Mouse (Mus musculus): Measurements from ENCODE around the gene Robo4.

The Robo4 gene

DNA sequence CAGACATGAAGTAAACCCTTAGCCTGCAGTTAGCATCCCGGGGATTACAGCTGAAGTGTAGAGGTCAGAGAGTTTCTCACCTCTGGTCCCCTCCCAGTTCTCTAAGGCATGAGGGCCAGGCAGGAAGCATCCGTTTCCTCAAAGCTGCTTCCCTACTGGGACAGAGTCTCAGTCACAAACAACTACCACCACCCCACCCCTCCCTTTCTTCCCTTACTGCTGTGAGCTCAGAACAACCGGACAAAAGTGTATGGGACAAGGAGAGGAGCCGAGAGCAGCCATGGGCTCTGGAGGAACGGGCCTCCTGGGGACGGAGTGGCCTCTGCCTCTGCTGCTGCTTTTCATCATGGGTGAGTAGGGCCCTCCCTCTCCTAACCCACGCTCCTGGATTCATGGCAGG lies at the start of gene Robo4:
Gene Robo4, plus strand, starts transcription at position 96 of the 400 bp plus-strand sequence.
- DNase-seq, result no peak

DNA sequence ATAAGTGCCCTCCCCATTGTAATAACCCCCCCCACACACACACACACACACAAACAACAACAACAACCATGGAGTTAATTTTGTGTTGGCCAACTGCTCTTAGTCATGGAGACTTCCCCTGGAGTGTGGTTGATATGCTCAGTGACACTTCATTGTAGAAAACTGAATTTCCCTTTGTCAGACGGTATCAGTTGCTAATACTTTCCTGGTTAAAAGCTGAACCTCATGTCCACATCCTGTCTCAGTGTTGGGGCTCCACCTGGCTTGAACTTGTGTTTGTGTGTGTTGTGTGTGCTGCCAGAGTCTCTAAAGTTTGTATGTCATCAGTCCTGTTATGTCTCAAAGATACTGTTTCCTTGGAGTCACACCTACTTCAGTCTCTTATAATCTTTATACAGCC lies 47.2 kb upstream of the Robo4 start:
- DNase-seq, result no peak

DNA sequence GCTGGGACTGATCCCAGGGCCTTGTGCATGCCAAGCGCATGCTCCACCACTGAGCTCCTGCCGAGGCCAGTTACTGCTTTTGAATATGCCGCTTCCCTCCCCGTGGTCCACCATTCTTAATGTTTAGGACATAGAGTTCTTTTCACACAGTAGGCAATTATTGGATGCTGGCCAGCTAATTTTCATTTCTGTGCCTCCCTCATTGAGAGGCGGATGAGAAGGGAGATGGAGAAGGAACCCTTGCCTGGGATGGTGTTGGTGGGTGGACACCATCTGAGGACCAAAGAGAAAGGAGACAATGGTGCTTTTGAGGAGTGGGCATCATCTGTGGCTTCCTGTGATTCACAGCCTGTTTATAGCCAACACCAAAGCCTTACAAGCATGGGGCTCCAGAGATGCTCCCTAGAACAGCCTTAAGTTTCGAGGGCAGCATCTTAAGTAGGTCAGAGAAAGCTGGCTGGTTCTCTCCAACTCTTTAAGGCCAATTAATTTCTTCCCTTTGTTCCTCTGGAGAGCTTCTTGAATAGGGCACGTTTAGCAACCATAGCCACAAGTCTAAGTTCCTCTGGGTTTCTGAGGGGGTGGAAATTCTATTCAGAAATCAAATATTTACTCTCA lies 42.9 kb upstream of the Robo4 start:
- no peak for DNase-seq

DNA sequence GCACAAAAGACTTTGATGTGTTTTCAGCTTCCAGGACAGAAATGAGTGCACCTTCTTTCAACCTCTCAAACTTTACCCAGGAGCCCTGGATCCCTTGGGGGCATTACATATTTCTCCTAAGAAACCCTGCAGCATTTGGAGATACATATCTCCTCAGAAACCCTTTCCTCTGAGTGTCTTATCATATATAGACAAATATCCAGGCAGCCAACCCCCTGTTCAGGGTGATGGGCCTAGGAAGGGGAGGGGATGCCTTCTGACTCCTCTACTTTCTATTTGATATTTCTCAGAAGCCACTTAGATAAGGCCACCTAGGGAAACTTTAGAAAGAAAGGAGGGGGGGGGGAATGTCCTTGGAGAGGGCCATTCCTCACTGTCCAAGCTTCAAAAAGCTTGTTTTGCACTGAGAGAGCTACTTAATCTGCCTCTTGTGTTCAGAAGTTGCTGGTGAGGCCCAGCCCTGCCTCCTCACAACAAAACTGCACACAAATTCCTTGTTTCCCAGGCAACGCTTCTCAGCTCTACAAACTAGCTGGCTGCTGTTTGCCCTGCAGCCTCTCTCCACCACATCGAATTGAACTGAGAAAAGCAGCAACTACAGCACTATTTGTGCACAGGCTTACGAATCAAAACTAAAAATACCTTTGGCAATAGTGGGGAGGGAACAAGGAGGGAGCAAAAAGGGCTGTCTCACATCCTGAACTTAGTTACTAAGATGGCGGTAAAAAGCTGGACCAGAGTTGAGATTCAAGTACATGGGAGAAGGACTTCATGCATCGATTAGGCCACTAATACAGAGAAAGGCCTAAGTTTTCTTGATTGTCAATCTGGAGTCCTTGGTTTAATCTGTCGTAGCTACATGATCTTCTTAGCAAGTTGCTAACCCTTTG lies 42.1 kb upstream of the Robo4 start:
- DNase-seq, result no peak

DNA sequence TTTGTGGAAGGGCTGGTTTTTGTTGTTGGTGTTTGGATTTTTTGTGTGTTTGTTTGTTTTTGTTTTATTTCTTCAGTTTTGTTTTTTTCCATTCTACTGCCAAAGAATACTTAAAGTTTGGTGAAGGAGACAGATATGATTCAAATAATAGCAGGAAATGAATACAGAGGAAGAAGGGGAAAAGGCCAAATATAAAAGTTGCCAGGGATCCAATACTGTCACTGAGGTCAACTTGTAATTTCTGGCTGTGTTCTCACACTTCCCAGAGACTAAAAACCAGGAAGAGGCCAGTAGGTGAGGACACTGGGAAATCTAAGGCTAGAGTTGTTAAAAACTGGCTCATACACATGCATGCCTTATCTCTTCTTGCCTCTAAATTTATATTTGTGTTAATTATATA lies 39.6 kb upstream of the Robo4 start:
- DNase-seq, result no peak

DNA sequence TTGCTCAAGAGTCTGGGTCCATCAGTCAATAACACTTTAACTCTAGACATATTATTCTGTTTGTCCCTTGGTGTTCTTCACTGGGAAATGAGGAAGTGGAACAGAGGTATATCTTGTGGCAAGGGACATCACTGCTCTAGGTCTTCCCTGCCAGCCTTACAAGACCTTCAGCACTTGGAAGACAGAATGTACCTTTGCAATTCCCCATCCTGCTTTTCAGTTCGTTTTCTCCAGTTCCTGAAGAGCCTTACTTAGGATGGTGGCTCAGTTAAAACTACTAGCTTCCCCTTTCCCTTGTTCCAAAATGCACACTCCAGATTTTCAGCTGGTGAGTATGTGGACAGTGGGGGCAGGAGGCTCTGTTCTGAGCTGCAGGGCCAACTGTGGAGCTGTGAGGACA lies 38.8 kb upstream of the Robo4 start:
- no peak for DNase-seq

DNA sequence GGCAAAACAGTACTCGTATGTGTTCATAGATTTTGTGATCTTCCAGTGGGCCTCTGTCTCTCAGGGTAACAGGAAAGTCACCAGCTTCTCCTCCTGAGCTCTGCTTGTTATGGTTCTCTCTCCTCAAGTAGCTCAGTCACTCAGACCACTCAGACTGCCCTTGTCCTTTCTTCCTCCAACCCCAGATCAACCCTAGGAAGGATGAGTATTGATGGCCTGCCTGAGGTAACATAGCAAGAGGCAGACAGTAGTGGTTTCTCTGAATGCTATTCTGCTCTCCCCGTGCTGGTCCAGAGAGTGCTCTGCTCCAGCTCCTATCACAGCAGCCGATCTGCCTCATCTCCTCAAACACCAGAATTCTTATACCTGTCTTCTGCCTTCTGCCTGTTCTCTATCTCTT lies 38.1 kb upstream of the Robo4 start:
- no peak for DNase-seq

DNA sequence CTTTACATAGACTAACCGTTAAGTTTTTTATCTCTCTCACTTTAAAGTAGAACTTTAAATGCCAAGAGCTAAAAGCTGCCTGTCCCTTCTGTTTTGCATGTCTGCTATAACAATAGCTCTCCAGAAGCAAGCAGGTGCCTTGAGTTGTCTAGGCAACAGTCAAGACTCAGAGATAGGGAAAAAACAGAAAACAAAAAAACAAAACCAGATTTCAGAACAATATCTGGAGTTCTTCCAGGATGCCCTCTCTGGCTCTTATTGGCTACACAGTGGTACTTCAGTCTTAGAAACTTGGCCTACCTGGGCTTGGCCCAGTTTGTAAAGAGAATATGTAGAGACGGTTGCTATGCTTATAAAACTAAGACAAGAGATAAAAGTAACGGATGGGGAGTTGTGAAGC lies 37.3 kb upstream of the Robo4 start:
- no peak for DNase-seq

DNA sequence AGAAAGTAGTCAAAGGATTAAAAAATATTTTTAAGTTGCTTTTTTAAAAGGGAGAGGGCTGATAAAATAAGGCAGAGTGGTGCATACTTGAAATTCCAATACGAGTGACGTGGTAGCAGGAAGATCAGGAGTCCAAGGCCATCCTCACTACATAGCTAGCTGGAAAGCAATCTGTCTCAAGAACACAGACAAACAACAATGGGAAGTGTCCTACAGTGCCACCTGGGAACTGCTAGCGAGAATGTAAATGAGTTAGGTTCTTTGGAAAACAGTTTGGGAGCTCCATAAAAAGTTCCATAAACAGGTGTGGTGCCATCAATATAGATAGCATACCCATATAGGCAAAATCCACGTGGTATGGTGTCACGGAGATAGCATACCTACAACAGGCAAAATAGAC lies 36.0 kb upstream of the Robo4 start:
- no peak for DNase-seq

DNA sequence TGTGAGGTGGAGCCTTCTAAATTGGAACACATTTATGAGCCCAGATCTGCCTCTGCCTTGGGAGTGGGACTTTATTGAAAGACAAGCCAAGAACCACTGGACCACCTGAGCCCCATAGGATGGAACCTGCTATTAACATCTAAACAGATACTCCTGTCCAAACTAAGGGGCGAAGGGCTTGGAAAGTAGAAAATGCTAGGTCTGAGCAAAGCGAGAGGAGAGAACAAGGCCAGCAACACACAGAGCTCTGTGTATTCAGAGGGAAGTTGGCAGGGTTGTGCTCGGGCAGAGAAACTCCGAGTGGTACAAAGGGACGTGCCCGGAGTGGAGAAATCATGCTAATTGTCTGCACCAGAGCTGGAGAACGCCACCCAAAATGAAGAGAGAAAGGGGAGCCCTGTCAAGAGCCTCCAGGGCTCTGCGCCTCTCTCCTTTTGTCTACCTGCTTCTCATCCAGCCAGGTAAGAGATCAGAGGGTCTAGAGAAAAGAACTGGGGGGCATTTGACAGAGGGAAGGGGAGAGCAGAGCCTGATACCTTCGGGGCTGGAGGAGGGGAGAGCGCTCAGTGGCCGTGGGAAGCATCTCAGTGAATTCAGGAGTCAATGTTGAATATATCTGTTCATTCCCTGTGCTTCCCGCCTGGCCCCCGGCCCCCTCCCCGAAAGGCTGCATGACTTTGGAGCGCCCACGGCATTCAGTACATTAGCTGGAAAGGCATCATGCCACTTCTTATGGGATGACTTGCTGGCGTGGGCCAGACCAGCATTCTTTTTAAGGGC lies 34.2 kb upstream of the Robo4 start, which contains the start of gene Hepacam:
Gene Hepacam, plus strand, starts transcription at position 51 of the 780 bp plus-strand sequence.
- no peak for DNase-seq

DNA sequence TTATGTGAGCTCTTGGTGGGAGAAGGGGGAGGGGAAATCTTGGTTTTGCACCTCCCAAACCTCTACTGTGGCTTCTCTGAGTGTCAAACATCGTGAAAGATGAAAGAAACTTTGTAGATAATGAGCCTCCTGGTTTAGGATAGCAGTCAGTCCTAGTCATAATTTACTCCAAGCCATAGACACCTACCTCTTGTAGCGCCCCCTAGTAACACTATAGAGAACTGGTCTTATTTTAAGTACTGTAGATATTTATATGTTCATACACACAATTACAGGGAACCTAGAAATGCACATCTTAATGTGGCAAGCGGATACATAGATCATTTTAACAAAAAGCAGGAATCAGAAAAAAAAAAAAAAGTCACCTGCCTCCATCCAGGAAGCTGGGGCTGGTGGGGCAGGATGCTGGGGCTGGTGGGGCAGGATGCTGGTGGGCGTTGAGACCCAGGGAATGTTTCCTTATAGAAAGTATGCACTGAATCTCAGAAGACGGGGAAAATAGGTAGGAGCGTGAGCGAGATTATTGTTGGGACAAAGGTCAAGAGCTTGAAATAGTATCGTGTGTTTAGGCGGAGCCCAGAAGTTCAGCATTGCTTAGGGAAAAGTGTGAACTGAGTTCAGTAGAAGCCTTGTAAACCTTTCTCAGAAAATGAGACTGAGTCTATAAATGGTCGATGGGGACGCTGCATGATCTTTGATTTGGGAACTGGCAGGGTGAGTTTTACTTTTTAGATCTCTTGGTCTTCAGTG lies 33.4 kb upstream of the Robo4 start:
- no peak for DNase-seq

DNA sequence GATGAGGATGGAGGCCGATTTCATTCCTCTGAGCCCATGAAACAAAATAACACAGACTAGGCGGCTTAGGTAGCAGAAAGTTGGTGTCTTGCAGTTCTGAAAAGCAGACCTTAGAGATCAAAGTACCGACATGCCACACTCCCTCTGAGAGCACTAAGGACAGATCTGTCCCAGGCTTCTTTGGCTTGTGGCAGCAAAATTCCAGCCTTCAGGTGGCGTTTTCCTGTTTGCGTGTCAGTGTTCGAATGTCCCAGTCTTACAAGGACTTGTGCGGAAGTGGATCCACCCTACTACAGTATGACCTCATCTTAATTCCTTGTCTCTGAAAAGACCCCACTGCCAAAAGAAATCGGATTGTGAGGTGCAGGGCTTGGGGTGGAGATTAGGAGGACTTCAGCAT lies 32.8 kb upstream of the Robo4 start:
- no peak for DNase-seq

DNA sequence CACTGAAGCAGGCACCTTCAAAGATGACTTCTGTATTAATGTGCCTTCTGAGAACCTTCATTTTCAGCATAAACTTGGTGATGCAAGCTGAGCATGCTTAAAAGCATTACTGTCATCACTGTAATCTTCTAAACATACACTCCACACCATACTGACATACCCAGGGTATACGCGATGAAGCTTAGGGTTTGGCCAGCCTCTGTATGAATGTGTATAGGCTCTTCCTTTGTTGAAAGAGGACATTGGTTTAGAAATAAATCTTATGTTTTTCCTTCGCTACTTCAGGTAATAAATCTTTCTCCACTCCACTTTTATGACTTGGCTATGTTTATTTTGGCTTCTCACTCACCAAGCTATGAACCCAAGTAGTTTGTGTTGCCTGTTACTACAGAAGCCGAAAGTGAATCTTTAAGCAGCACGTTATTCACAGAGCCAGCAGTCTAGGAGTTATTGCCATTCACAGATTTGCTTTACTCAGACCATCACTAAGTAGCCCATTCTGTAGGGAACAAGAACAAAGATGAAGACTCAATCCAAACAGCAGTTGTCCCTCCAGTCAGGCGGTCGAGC lies 30.4 kb upstream of the Robo4 start:
- DNase-seq, result no peak

DNA sequence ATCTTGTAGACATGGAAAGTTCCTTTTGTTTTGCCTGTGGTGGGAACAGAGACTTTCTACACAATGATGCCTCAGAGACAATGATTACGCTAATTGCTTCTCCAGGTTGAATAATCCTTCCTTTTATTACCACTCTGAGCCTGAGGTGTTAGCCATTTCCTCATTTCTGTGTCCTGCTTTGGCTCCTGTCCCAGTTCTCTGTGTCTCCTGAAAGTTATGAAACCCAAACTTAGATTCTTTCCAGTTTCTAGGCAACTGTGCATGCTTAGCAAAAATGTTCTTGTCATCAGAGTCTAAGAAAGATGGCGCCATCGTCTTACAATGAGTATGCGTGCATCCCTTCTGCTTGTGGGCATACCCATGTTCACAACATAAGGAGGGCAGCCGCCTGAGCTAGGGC lies 26.0 kb upstream of the Robo4 start:
- no peak for DNase-seq

DNA sequence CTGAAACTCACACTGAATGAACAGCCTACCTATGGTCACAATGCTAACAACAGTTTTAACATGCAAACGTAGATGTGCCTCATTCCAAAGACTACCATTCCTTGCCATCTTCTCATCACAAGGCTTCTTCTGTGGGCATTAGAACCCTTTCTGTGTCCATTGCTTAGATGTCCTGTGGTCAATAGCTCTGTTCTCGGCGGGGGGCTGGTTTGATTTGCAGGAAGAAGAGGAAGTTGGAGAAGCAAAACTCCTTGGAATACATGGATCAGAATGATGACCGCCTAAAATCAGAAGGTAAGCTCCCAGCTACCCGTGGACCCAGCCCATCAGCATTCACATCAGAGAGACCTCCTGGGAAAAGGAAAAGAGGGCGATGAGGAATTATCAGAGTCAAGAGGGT lies 18.5 kb upstream of the Robo4 start:
- DNase-seq, result no peak

DNA sequence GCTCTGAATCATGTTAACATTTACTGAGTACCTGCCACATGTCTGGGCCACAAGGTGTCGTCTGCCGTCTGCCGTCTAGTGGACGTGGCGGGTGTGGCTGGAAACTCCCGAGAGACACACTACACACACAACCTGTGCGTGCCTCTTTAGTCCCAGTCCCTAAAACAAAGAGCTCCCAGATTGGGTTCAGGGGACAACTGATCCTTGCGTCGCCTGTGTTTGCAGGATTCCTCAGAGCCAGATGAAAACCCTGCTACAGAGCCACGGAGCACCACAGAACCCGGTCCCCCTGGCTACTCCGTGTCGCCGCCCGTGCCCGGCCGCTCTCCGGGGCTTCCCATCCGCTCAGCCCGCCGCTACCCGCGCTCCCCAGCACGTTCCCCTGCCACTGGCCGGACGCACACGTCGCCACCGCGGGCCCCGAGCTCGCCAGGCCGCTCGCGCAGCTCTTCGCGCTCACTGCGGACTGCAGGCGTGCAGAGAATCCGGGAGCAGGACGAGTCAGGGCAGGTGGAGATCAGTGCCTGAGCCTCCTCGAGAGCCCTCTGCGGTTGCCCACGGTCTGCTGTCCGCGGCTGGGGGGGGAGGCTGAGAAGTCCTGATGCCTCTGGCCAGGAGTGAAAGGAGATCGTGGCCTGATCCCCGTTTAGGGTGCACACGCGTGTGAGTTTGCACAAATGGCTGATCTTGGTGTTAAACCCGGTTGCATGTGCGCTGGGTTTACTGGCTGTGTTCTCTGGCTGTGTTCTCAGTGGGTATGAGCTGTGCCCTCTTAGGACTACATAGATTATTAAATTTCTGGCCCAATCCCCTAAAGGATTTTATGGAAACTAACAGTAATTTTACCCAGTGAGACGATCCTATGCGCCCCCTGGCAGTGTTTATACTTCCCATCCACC lies 17.2 kb upstream of the Robo4 start:
- DNase-seq, result peak in 1 of 2 experiments; percentile 8

DNA sequence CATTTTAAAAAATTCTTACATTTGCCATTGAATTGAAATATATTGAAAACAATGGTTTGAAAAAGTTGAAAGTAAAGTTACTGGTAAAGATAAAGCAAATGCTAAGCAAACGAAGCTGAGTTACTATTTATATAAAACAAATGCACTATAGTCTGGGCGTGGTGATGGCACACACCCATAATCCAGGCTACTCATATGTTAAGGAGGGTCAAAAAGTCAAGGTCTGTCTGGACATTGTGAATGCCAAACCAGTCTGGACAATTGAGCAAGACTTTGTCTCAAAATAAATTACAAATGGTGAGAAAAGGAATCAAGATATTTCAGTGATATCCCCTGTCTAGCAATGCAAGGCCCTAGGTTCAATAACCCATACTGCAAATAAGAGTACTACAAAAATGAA lies 10.8 kb upstream of the Robo4 start:
- no peak for DNase-seq

DNA sequence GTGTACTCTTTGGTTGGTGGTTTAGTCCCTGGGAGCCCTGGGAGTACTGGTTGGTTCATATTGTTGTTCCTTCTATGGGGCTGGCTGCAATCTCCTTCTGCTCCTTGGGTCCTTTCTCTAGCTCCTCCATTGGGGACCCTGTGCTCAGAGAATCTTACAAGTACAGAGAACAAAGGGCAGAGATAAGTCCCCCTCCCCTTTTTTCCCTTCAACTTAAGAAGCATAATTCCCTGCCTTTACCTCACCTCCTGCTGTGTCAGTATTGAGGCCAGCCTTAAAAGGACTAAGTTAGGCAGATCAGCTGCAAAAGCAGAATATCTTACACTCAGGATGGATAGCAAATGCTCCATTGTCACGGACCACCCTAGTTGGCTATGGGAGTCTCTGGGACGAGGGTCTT lies 9.6 kb upstream of the Robo4 start:
- no peak for DNase-seq

DNA sequence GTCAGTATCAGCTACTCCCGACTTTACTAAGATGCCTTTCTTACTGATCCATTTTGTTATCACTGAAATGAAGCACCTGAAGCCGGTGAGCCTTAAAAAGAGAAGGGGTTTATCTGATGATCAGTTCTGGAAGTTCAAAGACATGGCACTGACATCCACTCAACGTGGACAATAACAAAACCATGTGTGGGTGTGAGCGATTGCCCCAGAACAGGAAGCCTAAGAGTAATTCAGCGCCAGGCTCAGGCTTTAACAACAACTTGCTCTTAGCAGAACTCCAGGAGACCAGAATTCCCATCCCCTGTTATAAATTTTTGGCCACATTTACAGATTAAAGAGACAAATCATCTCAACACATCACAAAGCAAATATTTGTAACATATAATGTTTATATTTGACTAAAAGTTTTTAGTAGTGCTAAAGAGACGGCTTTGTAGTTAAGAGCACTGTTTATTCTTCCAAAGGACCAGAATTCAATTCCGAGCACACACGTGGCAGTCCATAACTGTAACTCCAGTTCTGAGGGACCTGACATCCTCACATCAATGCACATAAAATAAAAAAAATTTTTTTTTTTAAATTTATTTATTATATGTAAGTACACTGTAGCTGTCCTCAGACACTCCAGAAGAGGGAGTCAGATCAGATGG lies 8.1 kb upstream of the Robo4 start:
- no peak for DNase-seq

DNA sequence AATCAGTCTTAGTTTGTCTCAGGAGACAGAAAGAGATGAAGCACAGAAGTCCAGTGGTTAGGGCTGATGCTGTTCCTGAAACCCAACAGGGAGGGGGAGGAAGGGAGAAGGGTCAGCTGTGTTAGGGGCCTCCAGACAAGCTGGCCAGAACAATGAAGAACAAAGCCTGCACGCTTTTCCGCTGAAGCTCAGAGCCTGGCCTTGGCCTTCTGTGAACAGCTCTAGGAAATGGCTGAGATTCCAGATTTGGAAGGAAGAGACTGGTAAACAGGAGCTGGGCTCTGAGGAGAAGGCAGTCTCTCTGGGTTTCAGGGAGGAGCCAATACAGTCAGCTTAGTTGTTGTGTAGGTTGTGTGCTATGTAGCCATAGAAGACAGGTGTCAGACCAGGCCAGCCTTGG lies 1.1 kb upstream of the Robo4 start:
- DNase-seq, result no peak

DNA sequence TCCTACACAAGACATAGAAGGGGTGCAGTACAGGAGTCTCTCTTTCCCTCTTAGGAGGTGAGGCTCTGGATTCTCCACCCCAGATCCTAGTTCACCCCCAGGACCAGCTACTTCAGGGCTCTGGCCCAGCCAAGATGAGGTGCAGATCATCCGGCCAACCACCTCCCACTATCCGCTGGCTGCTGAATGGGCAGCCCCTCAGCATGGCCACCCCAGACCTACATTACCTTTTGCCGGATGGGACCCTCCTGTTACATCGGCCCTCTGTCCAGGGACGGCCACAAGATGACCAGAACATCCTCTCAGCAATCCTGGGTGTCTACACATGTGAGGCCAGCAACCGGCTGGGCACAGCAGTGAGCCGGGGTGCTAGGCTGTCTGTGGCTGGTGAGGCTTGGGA lies 804 bp downstream of the Robo4 start:
- no peak for DNase-seq

Data from spleen, adult 18-20 months (tissue).